Mouse (Mus musculus) small intestine, adult 2 months (tissue): ENCODE results near the gene Aldh4a1. TPM values are rescaled to one million over a fixed set of nuclear protein-coding genes. Genes with fewer than 3 reads are reported as not detected.

Experiments
- H3K27ac ChIP-seq: fragments of 200-500 bp; 2 replicates; pipeline ENCODE4 v1.5.1; 2012; ENCODE audit warnings: low read depth, low read length, control low read depth, inconsistent platforms; ENCODE audit not compliant: insufficient read depth
- H3K27me3 ChIP-seq: fragments of 200-500 bp; 2 replicates; pipeline ENCODE4 v1.6.1; 2012; ENCODE audit warnings: mild to moderate bottlenecking, moderate library complexity, low read length, inconsistent platforms; ENCODE audit not compliant: control insufficient read depth, insufficient read depth
- H3K36me3 ChIP-seq: fragments of 200-500 bp; 2 replicates; pipeline ENCODE4 v1.6.1; 2012; ENCODE audit warnings: mild to moderate bottlenecking, low read length, control low read depth, inconsistent platforms; ENCODE audit not compliant: control insufficient read depth, insufficient read depth
- H3K4me1 ChIP-seq: fragments of 200-500 bp; 2 replicates; pipeline ENCODE4 v1.6.1; 2012; ENCODE audit warnings: low read length, inconsistent platforms, mixed read lengths; ENCODE audit not compliant: control insufficient read depth, insufficient read depth, insufficient read length
- H3K4me3 ChIP-seq: fragments of 200-500 bp; 2 replicates; pipeline ENCODE4 v1.5.1; 2012; ENCODE audit warnings: low read depth, mild to moderate bottlenecking, control low read depth, inconsistent platforms, low read length, moderate library complexity
- CTCF ChIP-seq: fragments of 200-500 bp; IDR thresholded peaks from 2 replicates; pipeline ENCODE4 v1.5.1; 2012; ENCODE audit warnings: low read depth, mild to moderate bottlenecking, control low read depth, inconsistent platforms, low read length, moderate library complexity, mixed read lengths; ENCODE audit not compliant: insufficient replicate concordance, insufficient read length; ENCODE audit errors: extremely low read depth
- POLR2A ChIP-seq: fragments of 200-500 bp; IDR thresholded peaks from 2 replicates; pipeline ENCODE4 v1.6.1; 2012; ENCODE audit warnings: low read depth, mild to moderate bottlenecking, control low read depth, inconsistent platforms, low read length, moderate library complexity
- WGBS: fragments of 180-500 bp; shearing (Covaris S2); methylation state at CpG from one replicate; pipeline ENCODE4 v1.1.7; 2018; 5-methylcytosine and 5-hydroxymethylcytosine counted together
- polyA plus RNA-seq: library from polyadenylated mRNA; depleted of rRNA; stranded (reverse); fragments of >200 nt; gene quantifications from 2 replicates; pipeline ENCODE4 v1.2.3, GENCODE M21; 2012

Gene Aldh4a1
- polyA plus RNA-seq, 1 experiment, result 110 TPM

DNA sequence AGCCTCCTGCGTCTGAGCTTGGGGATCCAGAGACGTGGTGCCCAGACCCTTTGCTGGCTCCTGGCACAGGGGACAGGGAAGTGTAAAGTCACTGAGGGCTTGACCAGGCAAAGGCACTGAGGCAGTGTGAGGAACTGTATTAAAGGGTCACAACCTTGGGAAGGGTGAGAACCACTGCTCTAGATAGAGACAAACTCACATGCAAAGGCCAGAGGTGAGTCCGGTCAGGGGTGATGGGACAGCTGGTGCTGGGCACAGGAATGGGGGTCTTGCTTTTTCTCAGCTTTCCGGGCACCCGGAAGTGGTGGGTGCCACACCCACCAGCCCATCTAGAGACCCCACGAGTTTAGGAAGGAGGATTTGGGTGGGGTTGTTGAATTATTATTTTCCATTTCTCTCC is 29.3 kb upstream of the Aldh4a1 start:
- Histone ChIP-seq H3K4me1 (peaks cover 17% of the 10 kb centered on the region), H3K27ac (no peak overlapping the region), H3K4me3 (no peak overlapping the region), H3K27me3 (no peaks in the 10 kb centered on the region), H3K36me3 (no peaks in the 10 kb centered on the region)
- WGBS, result 53% methylated on average over 6 of the region's 6 CpGs
- TF ChIP-seq CTCF, result no peak
- no peak for TF ChIP-seq POLR2A

DNA sequence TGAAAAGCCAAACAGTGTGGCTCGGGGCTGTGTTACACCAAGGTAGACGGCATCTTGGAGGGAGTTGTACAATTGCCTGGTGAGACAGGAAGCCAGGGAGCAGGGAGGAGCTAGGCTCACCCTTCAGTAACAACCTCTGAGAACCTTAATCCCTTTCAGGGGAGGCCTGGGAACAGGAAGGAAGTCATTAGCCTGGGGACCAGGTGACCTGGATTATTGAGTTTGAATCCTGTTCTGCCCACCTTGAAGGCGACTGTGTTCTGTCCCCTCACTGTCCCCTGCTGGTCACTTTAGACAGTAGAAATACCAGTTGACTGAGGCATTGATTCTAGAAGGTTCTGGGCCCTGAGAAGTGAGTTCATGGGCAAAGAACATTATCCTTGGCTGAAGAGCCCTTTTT is 28.6 kb upstream of the Aldh4a1 start:
- Histone ChIP-seq H3K27ac (no peak overlapping the region), H3K4me1 (peaks cover 18% of the 10 kb centered on the region), H3K27me3 (no peaks in the 10 kb centered on the region), H3K4me3 (no peak overlapping the region), H3K36me3 (no peaks in the 10 kb centered on the region)
- TF ChIP-seq POLR2A (no peak), CTCF (peak; percentile 12; the same call in 1 of the 2 replicates)
- WGBS, result 50% methylated on average over 3 of the region's 3 CpGs

- H3K36me3 ChIP-seq, result no peaks in the 10 kb centered on the region
- H3K4me1 ChIP-seq, result peaks cover 22% of the 10 kb centered on the region
- no peak for TF ChIP-seq CTCF
- TF ChIP-seq POLR2A, result no peak
- no peaks in the 10 kb centered on the region for H3K27me3 ChIP-seq
- no peak overlapping the region for H3K27ac ChIP-seq
- WGBS, result 74% methylated on average over 9 of the region's 9 CpGs
- H3K4me3 ChIP-seq, result no peak overlapping the region
Observed at GRCm38 (mm10) chr4:139596715-139597114, 26.0 kb upstream of the Aldh4a1 start.

DNA sequence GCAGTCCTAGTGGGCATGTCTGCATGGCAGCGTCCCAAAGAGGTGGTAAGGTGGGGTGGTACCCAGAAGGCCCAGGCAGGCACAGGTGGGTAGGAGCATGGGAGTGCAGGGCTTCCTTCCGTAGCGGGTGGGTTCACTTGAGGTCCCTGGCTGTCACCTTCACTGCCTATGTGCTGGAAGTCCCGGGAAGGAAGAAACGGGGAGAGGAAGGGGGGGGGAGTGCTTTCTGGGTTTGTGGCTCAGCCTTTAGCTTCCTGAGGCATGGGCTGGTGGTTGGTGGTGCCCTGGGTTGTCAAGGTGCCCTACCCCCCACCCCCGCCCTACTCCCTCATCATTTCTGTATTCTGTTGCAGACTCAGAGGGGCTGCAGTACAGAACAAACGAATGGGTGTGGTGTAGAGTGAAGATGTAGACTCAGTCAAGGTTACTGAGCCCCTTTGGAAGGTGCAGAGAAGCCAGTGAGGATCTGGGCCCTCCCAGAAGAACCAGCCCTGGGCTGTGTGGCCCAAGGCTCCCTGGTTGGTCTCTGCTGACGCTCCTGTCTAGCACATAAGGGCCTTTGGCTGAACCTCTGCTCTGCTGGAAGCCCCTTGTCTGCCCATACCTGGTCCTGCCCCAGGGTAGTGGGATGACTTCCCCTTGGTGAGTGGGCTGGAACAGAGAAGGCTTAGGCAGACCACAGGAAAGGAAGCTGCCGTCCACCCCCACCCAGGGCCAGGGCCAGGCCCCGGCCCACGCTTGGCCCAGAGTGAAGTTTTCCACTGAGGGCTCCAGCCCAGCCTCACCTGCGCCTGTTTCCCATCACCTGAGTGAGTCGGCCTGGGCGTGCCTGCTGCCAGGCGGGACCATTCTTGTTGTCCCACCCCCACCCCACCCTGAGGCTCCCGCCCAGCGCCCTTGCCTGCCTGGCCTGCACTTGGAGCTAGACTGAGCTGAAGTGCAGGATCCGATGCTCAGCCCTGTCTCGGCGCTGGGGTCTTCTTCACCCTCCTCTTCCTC is 25.1 kb upstream of the Aldh4a1 start:
- Histone ChIP-seq H3K36me3 (no peaks in the 10 kb centered on the region), H3K27ac (peak overlapping the region; percentile 87), H3K27me3 (no peaks in the 10 kb centered on the region), H3K4me1 (peaks cover 30% of the 10 kb centered on the region), H3K4me3 (no peak overlapping the region)
- 41% methylated on average over 20 of the region's 20 CpGs for WGBS
- no peak for TF ChIP-seq CTCF
- TF ChIP-seq POLR2A, result no peak

DNA sequence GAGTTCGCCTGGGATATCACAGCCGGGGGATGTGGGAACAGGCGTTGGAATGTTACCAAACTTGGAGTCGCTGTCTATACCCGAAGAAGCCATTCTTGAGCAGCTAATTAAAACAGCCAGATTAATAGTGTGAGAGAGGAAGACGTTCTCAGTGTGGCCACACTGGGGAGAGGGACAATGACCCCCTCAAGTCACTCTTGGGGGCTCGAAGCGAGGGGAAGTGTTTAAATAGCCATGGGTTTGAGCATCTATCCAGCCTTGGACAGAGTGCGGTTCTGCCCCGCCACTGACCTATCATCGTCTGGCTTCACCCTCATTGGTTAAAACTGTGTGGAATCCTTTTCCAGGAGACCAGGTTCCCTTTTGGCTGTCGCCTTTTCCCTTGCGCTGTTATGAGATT is 24.3 kb upstream of the Aldh4a1 start:
- WGBS, result 56% methylated on average over 13 of the region's 13 CpGs
- H3K4me1 ChIP-seq, result peaks cover 32% of the 10 kb centered on the region
- H3K27ac ChIP-seq, result peak overlapping the region; percentile 87
- no peaks in the 10 kb centered on the region for H3K36me3 ChIP-seq
- no peaks in the 10 kb centered on the region for H3K27me3 ChIP-seq
- no peak overlapping the region for H3K4me3 ChIP-seq
- TF ChIP-seq POLR2A (no peak), CTCF (no peak)

DNA sequence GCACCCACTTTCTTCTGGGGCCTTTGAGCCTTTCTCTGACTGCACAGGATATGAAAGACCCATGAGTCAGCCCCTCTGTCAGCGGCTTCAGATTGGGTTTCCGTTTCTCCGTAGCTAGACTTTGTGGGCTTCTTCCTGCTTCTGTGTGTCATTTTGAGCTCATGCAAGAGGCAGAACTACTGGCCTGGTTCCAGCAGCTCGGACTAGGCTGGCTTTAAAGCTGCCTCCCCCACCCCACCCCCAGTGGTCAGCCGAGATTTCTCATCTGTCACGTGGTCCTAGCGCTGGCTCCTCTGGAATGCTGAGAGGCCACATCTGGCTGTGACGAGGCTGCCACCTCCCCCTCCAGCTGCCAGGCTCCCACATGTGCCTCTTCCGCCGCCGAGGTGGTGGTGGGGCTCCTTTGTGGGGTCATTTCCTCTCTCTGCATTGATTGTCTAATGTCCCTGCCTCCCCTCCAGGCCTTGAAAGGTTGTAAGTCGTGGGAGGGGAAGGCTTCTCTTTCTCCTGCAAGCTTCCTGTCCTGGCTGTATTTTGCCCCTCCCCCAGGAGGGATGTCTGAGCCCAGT is 23.6 kb upstream of the Aldh4a1 start:
- H3K36me3 ChIP-seq, result no peaks in the 10 kb centered on the region
- TF ChIP-seq CTCF, result no peak
- no peaks in the 10 kb centered on the region for H3K27me3 ChIP-seq
- 37% methylated on average over 12 of the region's 12 CpGs for WGBS
- H3K27ac ChIP-seq, result peak overlapping the region; percentile 87
- H3K4me1 ChIP-seq, result peaks cover 32% of the 10 kb centered on the region
- H3K4me3 ChIP-seq, result peak overlapping the region; percentile 36

- H3K4me1 ChIP-seq, result peaks cover 30% of the 10 kb centered on the region
- no peak overlapping the region for H3K4me3 ChIP-seq
- 66% methylated on average over 7 of the region's 7 CpGs for WGBS
- H3K27ac ChIP-seq, result peak overlapping the region; percentile 68
- peaks cover 4% of the 10 kb centered on the region; the same call in 1 of the 2 replicates for H3K36me3 ChIP-seq
- TF ChIP-seq CTCF (0 out of 2 replicates have a peak, but pooled peaks have one; percentile 4), POLR2A (no peak)
- no peaks in the 10 kb centered on the region for H3K27me3 ChIP-seq
Observed at GRCm38 (mm10) chr4:139601519-139602356, 20.9 kb upstream of the Aldh4a1 start.
